25 mouse cellular contexts compared by ENCODE assay signal in the genomic region with DNA sequence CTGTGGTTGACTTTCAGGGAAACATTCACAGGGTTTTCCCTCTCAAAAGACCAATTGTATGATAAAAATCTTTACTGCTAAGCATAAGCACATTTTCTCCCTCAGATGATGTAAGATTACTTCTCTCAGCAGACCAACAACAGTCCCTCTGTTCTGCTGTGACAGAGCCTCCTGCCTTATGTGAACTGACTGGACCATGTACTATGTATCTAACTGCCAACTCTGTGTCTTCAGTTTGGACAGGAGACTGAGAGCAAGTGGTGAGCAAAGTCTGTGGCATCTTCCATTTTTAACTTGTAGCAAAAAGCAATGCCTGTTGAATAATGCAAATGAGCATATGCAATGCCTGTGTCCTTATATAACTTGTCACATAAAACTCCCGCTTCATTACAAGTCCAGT. TPM values are rescaled to one million over a fixed set of nuclear protein-coding genes. Genes with fewer than 3 reads are reported as not detected.
"Had no signal": no experiment of that assay in that cellular context is flagged by ENCODE, and none has a peak within 500 bp of the region (broad histone marks: within the 10 kb centered on the region; RNA-seq: fewer than 3 reads in every experiment).

No protein-coding gene starts in this region.

- H3K27me3 ChIP-seq: neural tube, embryonic 13.5 days; neural tube, embryonic 15.5 days; stomach, embryonic 15.5 days had no signal

- H3K4me1 ChIP-seq: neural tube, embryonic 13.5 days; neural tube, embryonic 15.5 days; stomach, embryonic 15.5 days had no signal

- H3K27ac ChIP-seq: neural tube, embryonic 13.5 days; neural tube, embryonic 15.5 days; stomach, embryonic 15.5 days; stomach, postnatal 0 days had no signal

- H3K9ac ChIP-seq: neural tube, embryonic 13.5 days; neural tube, embryonic 15.5 days; stomach, embryonic 15.5 days had no signal

- H3K4me3 ChIP-seq: neural tube, embryonic 13.5 days; neural tube, embryonic 15.5 days; stomach, embryonic 15.5 days had no signal

- H3K4me2 ChIP-seq: neural tube, embryonic 13.5 days; neural tube, embryonic 15.5 days; stomach, embryonic 15.5 days had no signal

- H3K9me3 ChIP-seq: neural tube, embryonic 13.5 days; neural tube, embryonic 15.5 days; stomach, embryonic 15.5 days had no signal

- DNase-seq: retina, postnatal 1 day; right cerebral cortex, adult 18-20 months; right cerebral cortex, postnatal 14 days; right cerebral cortex, postnatal 25 days; right cerebral cortex, postnatal 4 days; spleen, adult 18-20 months; thymus, adult 18-20 months; thymus, adult 2 months; thymus, postnatal 14 days; thymus, postnatal 25 days; thymus, postnatal 36 days; thymus, postnatal 4 days had no signal

- H3K36me3 ChIP-seq: neural tube, embryonic 13.5 days; neural tube, embryonic 15.5 days; stomach, embryonic 15.5 days had no signal

RNA-seq across cellular contexts. Expression of gene Tas2r144, which starts 15.6 kb away (rescaled TPM):
- total RNA-seq: neutrophil, adult 5-6 weeks had no signal
- polyA plus RNA-seq: neural tube, embryonic 13.5 days; neural tube, embryonic 14.5 days; neural tube, embryonic 15.5 days; small intestine, adult 2 months; spleen, adult 2 months; stomach, embryonic 14.5 days; stomach, embryonic 15.5 days; stomach, embryonic 16.5 days; stomach, postnatal 0 days; testis, adult 2 months; thymus, adult 2 months; thymus, postnatal 0 days; urinary bladder, adult 2 months had no signal

RNA-seq across cellular contexts. Expression of gene Tas2r139, which starts 58.8 kb away (rescaled TPM):
- total RNA-seq: neutrophil, adult 5-6 weeks had no signal
- polyA plus RNA-seq: neural tube, embryonic 13.5 days; neural tube, embryonic 14.5 days; neural tube, embryonic 15.5 days; small intestine, adult 2 months; spleen, adult 2 months; stomach, embryonic 14.5 days; stomach, embryonic 15.5 days; stomach, embryonic 16.5 days; stomach, postnatal 0 days; testis, adult 2 months; thymus, adult 2 months; thymus, postnatal 0 days; urinary bladder, adult 2 months had no signal
